Mouse (Mus musculus) midbrain, postnatal 0 days (tissue): ENCODE measurements around the gene Cpeb2. TPM values are rescaled to one million over a fixed set of nuclear protein-coding genes. Genes with fewer than 3 reads are reported as not detected.

Experiments used
- ATAC-seq: fragments of 200-750 bp; cut with Nextera tagmentation; 2 replicates; pipeline ENCODE4 v1.8.0; 2017; ENCODE audit warnings: moderate number of reproducible peaks, mild to moderate bottlenecking, moderate TSS enrichment, moderate library complexity; ENCODE audit not compliant: low FRiP score
- DNase-seq: peaks from one replicate; pipeline ENCODE4 v3.0.0-alpha.2; 2015; ENCODE audit warnings: low spot score
- H3K27ac ChIP-seq: fragments of 300-500 bp; sonication (generic); 2 replicates; pipeline ENCODE4 v1.5.1; 2014; ENCODE audit warnings: low read depth, mild to moderate bottlenecking, low read length, mixed read lengths
- H3K27me3 ChIP-seq: fragments of 300-500 bp; sonication (generic); 2 replicates; pipeline ENCODE4 v1.6.1; 2014; ENCODE audit warnings: low read length, control low read depth, mixed read lengths; ENCODE audit not compliant: insufficient read depth
- H3K36me3 ChIP-seq: fragments of 300-500 bp; sonication (generic); 2 replicates; pipeline ENCODE4 v1.6.1; 2014; ENCODE audit warnings: low read length, control low read depth, mixed read lengths; ENCODE audit not compliant: insufficient read depth
- H3K4me1 ChIP-seq: fragments of 300-500 bp; sonication (generic); 2 replicates; pipeline ENCODE4 v1.6.1; 2014; ENCODE audit warnings: mild to moderate bottlenecking, control low read depth, antibody characterized with exemption, low read length, mixed read lengths; ENCODE audit not compliant: insufficient read depth
- H3K4me2 ChIP-seq: fragments of 300-500 bp; sonication (generic); 2 replicates; pipeline ENCODE4 v1.6.1; 2014; ENCODE audit warnings: low read depth, mild to moderate bottlenecking, low read length, mixed read lengths; ENCODE audit not compliant: poor library complexity, severe bottlenecking
- H3K4me3 ChIP-seq: fragments of 300-500 bp; sonication (generic); 2 replicates; pipeline ENCODE4 v1.5.1; 2014; ENCODE audit warnings: low read depth, mild to moderate bottlenecking, low read length, moderate library complexity
- H3K9ac ChIP-seq: fragments of 300-500 bp; sonication (generic); replicated peaks from 2 replicates; pipeline ENCODE4 v1.6.1; 2014; ENCODE audit warnings: mild to moderate bottlenecking, low read length, moderate library complexity, mixed read lengths; ENCODE audit not compliant: poor library complexity, severe bottlenecking
- H3K9me3 ChIP-seq: fragments of 300-500 bp; sonication (generic); 2 replicates; pipeline ENCODE4 v1.6.1; 2016; ENCODE audit warnings: low read length, control low read depth
- CTCF ChIP-seq: IDR thresholded peaks from 2 replicates; pipeline ENCODE4 v1.5.1; 2016; ENCODE audit warnings: antibody characterized with exemption, mild to moderate bottlenecking
- whole genome bisulfite sequencing: fragments of 180-500 bp; shearing (Covaris S2); extraction: QIAGEN DNeasy Blood & Tissue Kit; methylation state at CpG from one replicate; pipeline ENCODE4 v1.1.7; 2014; 5-methylcytosine and 5-hydroxymethylcytosine counted together
- polyA plus RNA-seq: library from polyadenylated mRNA; unstranded; fragments of >200 nt; fragmentation: Nextera tagmentation; extraction: Ambion mirVana; gene quantifications from 2 replicates; pipeline ENCODE4 v1.2.1, GENCODE M21; 2015
- total RNA-seq: library from RNA; depleted of rRNA; stranded (reverse); fragments of >200 nt; gene quantifications from 2 replicates; pipeline ENCODE4 v1.2.3, GENCODE M21; 2014

Cpeb2 gene
- total and polyA plus RNA-seq, 2 experiments from 2014 or later: 15.3 to 29.5 TPM

DNA sequence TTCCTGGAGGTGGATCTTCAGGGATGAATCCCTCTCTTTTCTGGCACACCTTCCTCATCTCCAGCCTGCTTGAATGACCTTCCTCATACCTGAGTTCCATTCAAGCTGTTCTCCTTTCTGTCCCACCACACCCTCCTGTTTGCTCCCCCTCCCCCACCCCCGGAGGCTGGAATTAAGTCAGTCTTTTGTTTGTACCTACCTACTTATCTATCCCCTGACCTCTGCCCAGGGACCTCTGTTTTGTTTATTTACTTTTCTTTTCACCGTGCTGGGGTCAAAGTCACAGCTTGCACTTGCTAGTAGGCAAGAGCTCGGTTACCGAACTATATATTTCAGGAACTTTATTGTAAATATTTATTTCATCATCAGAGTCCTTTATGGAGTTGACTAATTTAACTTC lies 15.5 kb upstream of the Cpeb2 start:
- no peak for ATAC-seq
- Histone ChIP-seq H3K9ac (no peak overlapping the region), H3K27ac (no peak overlapping the region), H3K9me3 (no peaks in the 10 kb centered on the region), H3K4me2 (no peak overlapping the region), H3K27me3 (no peaks in the 10 kb centered on the region), H3K4me3 (no peak overlapping the region), H3K4me1 (no peaks in the 10 kb centered on the region), H3K36me3 (no peaks in the 10 kb centered on the region)
- DNase-seq: no peak
- no peak for TF ChIP-seq CTCF
- WGBS: 52% methylated on average over 4 of the region's 4 CpGs

DNA sequence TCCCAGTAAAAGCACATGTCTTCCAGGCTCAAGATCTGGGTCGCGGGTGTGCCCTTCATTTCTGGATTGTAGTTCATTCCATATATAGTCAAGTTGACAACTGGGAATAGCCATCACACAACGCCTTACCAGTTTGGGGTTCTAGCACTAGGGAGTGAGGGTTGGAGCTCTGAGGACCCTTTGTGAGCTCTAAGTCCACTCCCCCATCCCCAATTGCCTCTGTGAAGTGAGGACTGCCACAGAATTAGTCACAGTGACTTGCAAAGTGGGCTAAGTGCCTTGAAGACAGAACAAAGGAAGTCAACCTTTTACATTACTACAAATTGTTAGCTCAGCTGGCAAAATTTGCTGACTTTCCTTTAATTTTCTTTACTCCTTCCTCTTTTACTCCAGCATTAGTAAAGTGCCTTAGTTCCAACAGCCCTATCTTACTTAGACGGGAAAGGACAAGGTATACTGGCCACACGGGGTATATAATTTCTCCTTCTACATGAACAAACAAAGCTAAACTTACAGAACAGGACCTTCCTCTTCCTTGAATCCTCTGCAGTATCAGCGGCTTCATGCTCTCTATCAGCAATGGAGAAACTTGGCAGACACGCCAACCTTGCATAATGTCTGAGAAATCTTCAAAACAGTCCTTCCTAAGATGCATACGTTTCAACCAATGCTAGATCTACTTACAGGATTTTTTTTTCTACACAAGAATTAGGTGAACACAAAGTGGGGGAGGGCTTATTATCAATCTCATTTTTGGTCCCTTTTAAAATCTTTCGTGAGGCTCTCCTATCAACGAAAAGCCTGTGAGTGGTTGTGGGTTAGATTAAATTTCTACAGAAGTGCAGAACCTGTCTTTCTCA lies 14.8 kb upstream of the Cpeb2 start:
- H3K9ac ChIP-seq: no peak overlapping the region
- WGBS: 66% methylated on average over 10 of the region's 10 CpGs
- H3K27ac ChIP-seq: no peak overlapping the region
- H3K27me3 ChIP-seq: no peaks in the 10 kb centered on the region
- no peak overlapping the region for H3K4me2 ChIP-seq
- no peaks in the 10 kb centered on the region for H3K36me3 ChIP-seq
- ATAC-seq (no peak), DNase-seq (no peak)
- no peak for TF ChIP-seq CTCF
- no peak overlapping the region for H3K4me3 ChIP-seq
- no peaks in the 10 kb centered on the region for H3K4me1 ChIP-seq
- H3K9me3 ChIP-seq: no peaks in the 10 kb centered on the region

DNA sequence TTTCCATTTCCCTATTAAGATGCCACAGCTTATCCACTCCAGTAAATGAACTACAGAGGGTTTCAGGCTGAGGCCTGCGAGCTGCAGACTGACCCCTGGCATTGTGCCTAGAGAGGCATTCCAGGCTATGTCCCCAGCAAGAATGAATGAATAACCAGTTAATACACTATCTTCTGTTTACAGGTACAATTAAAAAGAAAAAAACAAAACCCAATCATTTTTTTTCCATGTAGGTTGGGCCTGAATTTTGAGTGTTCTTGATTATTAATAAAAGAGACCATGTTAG lies 14.2 kb upstream of the Cpeb2 start:
- Histone ChIP-seq H3K27me3 (no peaks in the 10 kb centered on the region), H3K9ac (no peak overlapping the region), H3K4me2 (no peak overlapping the region), H3K4me3 (no peak overlapping the region), H3K9me3 (no peaks in the 10 kb centered on the region), H3K27ac (no peak overlapping the region), H3K4me1 (no peaks in the 10 kb centered on the region), H3K36me3 (no peaks in the 10 kb centered on the region)
- 26% methylated on average over 1 of the region's 1 CpGs for WGBS
- no peak for TF ChIP-seq CTCF
- ATAC-seq: no peak
- DNase-seq: peak; percentile 40

DNA sequence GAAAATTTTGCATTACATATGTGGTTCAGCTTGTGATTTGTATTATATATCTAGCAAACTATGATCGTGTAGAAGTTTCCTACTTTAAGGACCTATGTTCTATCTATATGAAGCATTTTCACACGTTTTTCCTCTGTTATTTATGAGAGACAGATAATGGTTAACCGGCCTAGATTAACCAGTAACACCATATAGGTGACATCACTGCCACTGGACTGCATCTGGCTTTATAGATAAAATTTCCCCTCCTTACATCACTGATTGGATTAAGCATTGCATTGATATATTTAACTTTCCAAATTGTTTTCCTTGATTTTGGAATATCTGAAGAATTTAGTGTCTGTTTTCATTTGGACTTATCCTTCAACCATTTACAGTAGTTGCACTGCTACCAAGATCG lies 9.6 kb upstream of the Cpeb2 start:
- H3K27me3 ChIP-seq: no peaks in the 10 kb centered on the region
- no peak overlapping the region for H3K9ac ChIP-seq
- no peak overlapping the region for H3K27ac ChIP-seq
- TF ChIP-seq CTCF: no peak
- DNase-seq: no peak
- 81% methylated on average over 4 of the region's 4 CpGs for WGBS
- H3K4me3 ChIP-seq: no peak overlapping the region
- no peaks in the 10 kb centered on the region for H3K4me1 ChIP-seq
- no peaks in the 10 kb centered on the region for H3K36me3 ChIP-seq
- ATAC-seq: no peak
- no peaks in the 10 kb centered on the region for H3K9me3 ChIP-seq
- no peak overlapping the region for H3K4me2 ChIP-seq

DNA sequence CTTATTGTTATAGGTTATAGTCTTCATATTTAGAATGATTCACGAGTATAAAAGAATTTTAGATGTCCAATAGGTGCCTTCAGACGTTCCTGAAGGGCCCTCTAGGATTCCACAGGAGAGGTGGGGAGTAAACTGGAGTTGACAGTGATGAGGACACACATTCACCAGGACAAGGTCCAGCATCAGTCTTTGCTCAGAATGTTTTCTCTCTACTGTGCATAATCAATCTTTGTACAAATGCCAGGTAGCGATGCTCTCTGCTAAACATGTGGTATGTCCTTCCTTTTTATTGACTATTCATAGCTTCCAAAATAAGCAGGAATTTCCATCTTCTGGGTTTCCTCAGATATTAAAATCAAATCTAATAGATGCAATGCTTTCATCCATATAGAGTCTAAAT lies 8.7 kb upstream of the Cpeb2 start:
- no peaks in the 10 kb centered on the region for H3K27me3 ChIP-seq
- no peak overlapping the region for H3K4me2 ChIP-seq
- DNase-seq: no peak
- H3K9me3 ChIP-seq: no peaks in the 10 kb centered on the region
- TF ChIP-seq CTCF: no peak
- H3K36me3 ChIP-seq: no peaks in the 10 kb centered on the region
- no peak overlapping the region for H3K9ac ChIP-seq
- H3K27ac ChIP-seq: no peak overlapping the region
- WGBS: 79% methylated on average over 3 of the region's 3 CpGs
- no peak for ATAC-seq
- no peaks in the 10 kb centered on the region for H3K4me1 ChIP-seq
- H3K4me3 ChIP-seq: no peak overlapping the region

DNA sequence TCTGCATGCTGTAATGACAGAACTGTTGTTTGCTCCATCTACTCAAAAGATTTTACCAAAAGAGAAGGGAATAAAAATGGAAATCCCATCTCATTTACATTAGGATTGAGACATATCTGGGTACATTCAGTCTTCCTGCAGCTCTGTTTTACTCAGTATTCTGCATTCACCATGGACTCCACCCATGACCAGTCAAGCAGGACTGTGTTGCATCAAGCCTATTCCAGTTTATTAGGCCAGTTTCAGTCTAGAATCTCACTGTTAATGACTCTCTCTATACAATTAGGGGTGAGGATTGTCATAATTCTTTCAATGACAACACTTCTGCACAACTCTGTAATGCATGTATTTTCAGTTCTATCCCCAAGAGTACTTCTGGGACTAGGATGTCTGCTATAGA lies 6.8 kb upstream of the Cpeb2 start:
- H3K27ac ChIP-seq: no peak overlapping the region

More for the DNA sequence above, 6.8 kb upstream of the Cpeb2 start:
- no peaks in the 10 kb centered on the region for H3K36me3 ChIP-seq
- H3K4me3 ChIP-seq: no peak overlapping the region
- no peak for TF ChIP-seq CTCF
- H3K4me1 ChIP-seq: no peaks in the 10 kb centered on the region
- no peaks in the 10 kb centered on the region for H3K9me3 ChIP-seq
- H3K4me2 ChIP-seq: no peak overlapping the region
- H3K27me3 ChIP-seq: no peaks in the 10 kb centered on the region
- H3K9ac ChIP-seq: no peak overlapping the region
- ATAC-seq: no peak
- no peak for DNase-seq
